Mouse (Mus musculus) midbrain, embryonic 10.5 days (tissue): ENCODE data around the gene Gm44503. TPM values are rescaled to one million over a fixed set of nuclear protein-coding genes. Genes with fewer than 3 reads are reported as not detected.
A peak's percentile ranks its signal among the peaks of the same experiment; 100 is the strongest.

ENCODE experiments used
- DNase-seq: peaks from one replicate; pipeline ENCODE4 v3.0.0-alpha.2; 2017; ENCODE audit warnings: low spot score
- H3K27ac ChIP-seq: fragments of 300-500 bp; sonication (generic); replicated peaks from 2 replicates; pipeline ENCODE4 v1.5.1; 2016; ENCODE audit warnings: mild to moderate bottlenecking
- H3K27me3 ChIP-seq: fragments of 300-500 bp; sonication (generic); 2 replicates; pipeline ENCODE4 v1.6.1; 2016; ENCODE audit warnings: low read depth, mild to moderate bottlenecking; ENCODE audit not compliant: poor library complexity, severe bottlenecking
- H3K36me3 ChIP-seq: fragments of 300-500 bp; sonication (generic); 2 replicates; pipeline ENCODE4 v1.6.1; 2016; ENCODE audit warnings: mild to moderate bottlenecking, moderate library complexity
- H3K4me1 ChIP-seq: fragments of 300-500 bp; sonication (generic); 2 replicates; pipeline ENCODE4 v1.6.1; 2016
- H3K4me3 ChIP-seq: fragments of 300-500 bp; sonication (generic); 2 replicates; pipeline ENCODE4 v1.5.1; 2016; ENCODE audit warnings: mild to moderate bottlenecking, moderate library complexity
- H3K9me3 ChIP-seq: fragments of 300-500 bp; sonication (generic); replicated peaks from 2 replicates; pipeline ENCODE4 v1.6.1; 2016; ENCODE audit warnings: mild to moderate bottlenecking
- WGBS: fragments of 180-500 bp; shearing (Covaris S2); methylation state at CpG from one replicate; pipeline ENCODE4 v1.1.7; 2016; 5-methylcytosine and 5-hydroxymethylcytosine counted together
- polyA plus RNA-seq: library from polyadenylated mRNA; unstranded; fragments of >200 nt; fragmentation: Nextera tagmentation; extraction: Ambion mirVana; gene quantifications from 2 replicates; pipeline ENCODE4 v1.2.1, GENCODE M21; 2016

The Gm44503 gene
- polyA plus RNA-seq, 1 experiment from 2014 or later, result not detected

DNA sequence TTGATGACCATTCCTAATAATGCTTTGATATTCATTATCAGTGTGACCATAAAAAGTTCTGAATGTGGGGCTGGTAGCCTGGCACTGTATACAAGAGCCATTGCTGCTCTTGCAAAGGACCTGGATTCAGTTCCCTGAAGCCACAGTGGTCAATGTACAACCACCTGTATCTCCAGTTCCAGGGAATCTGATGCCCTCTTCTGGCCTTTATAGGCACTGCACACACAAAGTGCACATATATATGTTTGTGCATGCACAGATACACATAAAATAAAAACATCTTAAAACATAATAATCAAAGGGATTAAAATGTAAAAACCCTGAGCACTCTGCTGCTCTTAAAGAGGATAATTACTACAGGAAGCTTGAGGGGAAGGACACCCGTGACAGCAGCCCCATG lies 11.6 kb upstream of the Gm44503 start:
- Histone ChIP-seq H3K9me3 (peaks cover 11% of the 10 kb centered on the region; the same call in 1 of the 2 replicates), H3K36me3 (peaks cover 50% of the 10 kb centered on the region), H3K4me3 (no peak overlapping the region), H3K4me1 (no peaks in the 10 kb centered on the region), H3K27me3 (no peaks in the 10 kb centered on the region), H3K27ac (no peak overlapping the region)
- DNase-seq, result no peak
- WGBS, result 98% methylated on average over 1 of the region's 1 CpGs

DNA sequence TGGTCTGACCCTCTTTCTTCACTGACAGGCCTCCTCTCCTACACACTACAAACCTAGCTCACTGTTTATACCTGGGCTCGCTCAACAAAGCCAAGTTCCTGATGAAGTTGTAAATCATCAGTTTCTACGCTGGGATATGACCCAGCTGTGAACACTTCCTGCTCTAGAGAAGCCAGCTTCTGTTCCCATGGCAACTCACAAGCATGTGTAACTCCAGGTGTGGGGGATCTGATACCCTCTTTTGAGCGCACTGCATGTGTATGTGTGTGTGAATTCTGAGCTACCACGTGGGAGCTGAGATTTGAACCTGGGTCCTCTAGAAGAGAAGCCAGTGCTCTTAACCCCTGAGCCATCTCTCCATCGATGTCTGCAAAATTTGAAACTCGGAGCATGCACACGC lies 9.1 kb upstream of the Gm44503 start:
- Histone ChIP-seq H3K9me3 (peaks cover 11% of the 10 kb centered on the region; the same call in 1 of the 2 replicates), H3K36me3 (peaks cover 31% of the 10 kb centered on the region), H3K27me3 (no peaks in the 10 kb centered on the region), H3K4me1 (no peaks in the 10 kb centered on the region), H3K27ac (no peak overlapping the region), H3K4me3 (no peak overlapping the region)
- 79% methylated on average over 7 of the region's 7 CpGs for WGBS
- DNase-seq, result no peak

DNA sequence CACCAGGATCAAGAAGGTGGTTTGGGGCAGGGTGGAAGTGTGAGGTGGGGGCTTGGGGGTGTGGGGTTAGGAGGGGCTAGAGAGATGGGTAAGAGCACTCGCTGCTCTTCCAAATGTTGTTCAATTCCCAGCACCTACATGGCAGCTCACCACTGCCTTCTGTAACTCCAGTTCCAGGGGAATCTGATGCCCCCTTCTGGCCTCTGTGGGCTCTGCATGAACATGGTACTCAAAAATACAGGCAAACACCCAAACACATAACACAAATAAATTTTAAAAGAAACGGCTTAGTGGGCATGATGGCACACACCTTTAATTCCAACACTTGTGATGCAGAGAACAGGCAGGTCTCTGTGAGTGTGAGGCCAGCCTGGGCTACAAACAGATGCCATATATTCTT lies 3.9 kb upstream of the Gm44503 start:
- WGBS, result 61% methylated on average over 2 of the region's 2 CpGs
- Histone ChIP-seq H3K4me3 (no peak overlapping the region), H3K9me3 (no peaks in the 10 kb centered on the region), H3K4me1 (peaks cover 15% of the 10 kb centered on the region), H3K27me3 (no peaks in the 10 kb centered on the region), H3K36me3 (no peaks in the 10 kb centered on the region), H3K27ac (no peak overlapping the region)
- DNase-seq, result peak; percentile 30

DNA sequence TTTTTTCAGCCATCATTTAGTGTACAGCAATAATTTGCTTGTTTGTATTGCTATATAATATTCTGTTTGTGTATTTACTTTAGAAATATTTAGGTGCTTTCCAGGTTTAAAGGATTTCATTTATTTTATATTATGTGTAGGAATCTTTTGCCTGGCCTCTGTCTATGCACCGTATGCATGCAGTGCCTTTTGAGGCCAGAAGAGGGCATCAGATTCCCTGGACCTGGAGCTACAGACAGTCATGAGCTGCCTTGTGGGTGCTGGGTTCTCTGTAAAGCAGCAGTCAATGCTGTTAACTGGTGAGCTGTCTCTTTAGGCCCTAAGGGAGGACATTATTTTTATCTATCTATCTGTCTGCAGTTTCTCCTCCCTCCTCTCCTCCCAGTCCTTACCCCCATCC lies 3.1 kb upstream of the Gm44503 start:
- DNase-seq, result peak; percentile 52
- no peaks in the 10 kb centered on the region for H3K9me3 ChIP-seq
- no peaks in the 10 kb centered on the region for H3K36me3 ChIP-seq
- H3K4me1 ChIP-seq, result peaks cover 15% of the 10 kb centered on the region
- H3K4me3 ChIP-seq, result no peak overlapping the region
- H3K27ac ChIP-seq, result no peak overlapping the region
- 15% methylated on average over 1 of the region's 1 CpGs for WGBS
- H3K27me3 ChIP-seq, result no peaks in the 10 kb centered on the region

DNA sequence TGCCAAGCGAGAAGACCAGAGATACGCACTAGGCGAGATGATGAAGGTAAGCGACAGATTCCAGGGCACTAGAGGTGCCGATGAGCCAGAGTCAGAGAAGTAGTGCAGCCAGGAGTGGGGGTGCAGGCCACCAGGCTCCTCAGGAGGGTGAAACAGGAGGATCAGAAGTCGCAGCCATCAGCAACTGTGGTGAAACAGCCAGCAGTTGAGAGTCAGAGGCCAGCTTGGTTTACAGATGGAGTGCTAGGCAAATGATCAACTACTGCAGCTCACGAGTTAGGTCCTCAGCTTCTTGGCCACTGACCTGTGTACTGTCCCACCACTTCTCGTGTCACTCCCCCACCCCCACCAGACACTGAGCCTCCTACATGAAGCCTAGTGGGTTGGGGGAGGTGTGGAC lies 2.7 kb downstream of the Gm44503 start:
- whole genome bisulfite sequencing, result 75% methylated on average over 8 of the region's 8 CpGs
- Histone ChIP-seq H3K4me1 (peaks cover 15% of the 10 kb centered on the region), H3K36me3 (no peaks in the 10 kb centered on the region), H3K4me3 (no peak overlapping the region), H3K27ac (no peak overlapping the region), H3K9me3 (no peaks in the 10 kb centered on the region), H3K27me3 (no peaks in the 10 kb centered on the region)
- no peak for DNase-seq

DNA sequence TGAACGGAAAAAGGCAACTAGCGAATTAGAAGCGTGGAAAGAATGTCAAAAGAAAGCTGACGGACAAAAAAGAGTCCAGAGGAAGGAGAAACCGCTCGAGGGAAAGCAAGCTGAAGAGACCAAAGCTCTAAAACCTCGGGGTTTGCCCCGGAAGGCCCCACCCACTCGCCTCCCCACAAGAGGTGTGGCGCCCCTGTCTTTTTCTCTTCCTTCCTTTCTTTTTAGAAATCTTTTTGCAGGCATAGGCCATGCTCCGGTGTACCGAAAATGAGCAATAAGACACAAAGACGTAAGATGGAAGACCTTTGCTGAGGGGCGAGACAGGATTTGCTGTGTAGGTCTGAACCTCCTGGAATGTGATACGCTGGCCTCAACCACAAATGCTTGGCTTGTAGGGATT lies 3.3 kb downstream of the Gm44503 start:
- no peak overlapping the region for H3K4me3 ChIP-seq
- no peaks in the 10 kb centered on the region for H3K27me3 ChIP-seq
- H3K36me3 ChIP-seq, result no peaks in the 10 kb centered on the region
- no peak overlapping the region for H3K27ac ChIP-seq
- WGBS, result 77% methylated on average over 15 of the region's 15 CpGs
- H3K9me3 ChIP-seq, result no peaks in the 10 kb centered on the region
- H3K4me1 ChIP-seq, result peaks cover 15% of the 10 kb centered on the region
- no peak for DNase-seq

DNA sequence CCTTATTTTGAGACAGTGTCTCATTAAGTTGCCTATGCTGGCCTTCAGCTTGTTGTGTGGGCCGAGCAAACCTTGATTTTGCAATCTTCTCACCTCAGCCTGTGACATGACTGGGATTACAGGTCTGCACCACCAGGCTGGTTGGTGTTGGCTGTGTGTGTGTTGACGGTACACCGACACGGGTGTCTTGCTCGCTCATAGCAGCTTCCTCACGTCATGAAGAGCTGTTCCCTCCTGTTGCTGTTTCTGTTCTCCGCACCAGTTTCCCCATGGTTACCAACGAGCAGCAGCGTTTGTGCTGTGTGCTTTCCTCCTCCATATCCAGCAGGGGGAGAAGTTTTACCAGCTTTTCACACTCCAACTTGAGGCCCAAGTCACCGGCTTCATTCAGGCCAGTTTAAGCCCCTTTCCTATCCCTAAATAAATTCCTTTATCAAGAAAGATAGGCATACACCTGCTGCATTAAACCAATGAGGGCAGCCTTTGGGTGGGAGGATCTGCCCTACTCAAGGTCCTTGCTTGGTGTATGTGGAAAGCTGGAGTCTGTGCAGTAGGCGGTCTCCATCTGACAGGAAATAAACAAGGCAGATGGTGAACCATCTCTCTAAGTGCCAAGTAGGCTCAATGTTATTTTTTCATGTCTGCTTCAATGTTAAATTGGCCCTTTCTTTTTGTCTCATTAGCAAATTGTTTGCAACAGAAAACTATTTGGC lies 9.9 kb downstream of the Gm44503 start:
- no peaks in the 10 kb centered on the region for H3K27me3 ChIP-seq
- H3K9me3 ChIP-seq, result no peaks in the 10 kb centered on the region
- H3K4me1 ChIP-seq, result no peaks in the 10 kb centered on the region
- WGBS, result 44% methylated on average over 11 of the region's 11 CpGs
- DNase-seq, result peak; percentile 32
- H3K27ac ChIP-seq, result no peak overlapping the region
- no peak overlapping the region for H3K4me3 ChIP-seq
- H3K36me3 ChIP-seq, result no peaks in the 10 kb centered on the region

DNA sequence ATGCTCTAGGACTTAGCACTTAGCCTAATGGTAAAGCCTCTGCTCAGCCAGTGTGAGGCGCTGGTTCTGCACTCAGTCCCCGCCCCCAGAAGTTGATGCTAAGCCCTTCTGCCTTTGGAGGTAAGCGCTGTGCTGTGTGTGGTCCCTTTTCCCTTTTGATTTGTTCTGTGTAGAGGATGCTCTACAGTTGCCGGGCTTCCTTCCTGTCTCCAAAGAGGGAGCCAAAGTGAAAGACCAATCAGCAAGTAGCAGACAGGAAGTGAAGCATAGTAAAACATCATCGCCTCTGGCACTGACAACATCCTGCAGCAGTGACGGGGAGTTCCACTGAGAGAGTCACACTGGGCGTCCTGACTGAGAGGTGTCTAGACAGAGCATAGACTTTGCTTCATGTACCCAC lies 11.2 kb downstream of the Gm44503 start:
- Histone ChIP-seq H3K9me3 (no peaks in the 10 kb centered on the region), H3K36me3 (no peaks in the 10 kb centered on the region), H3K27me3 (no peaks in the 10 kb centered on the region), H3K4me3 (no peak overlapping the region), H3K4me1 (no peaks in the 10 kb centered on the region), H3K27ac (no peak overlapping the region)
- 73% methylated on average over 7 of the region's 7 CpGs for WGBS
- DNase-seq, result no peak

DNA sequence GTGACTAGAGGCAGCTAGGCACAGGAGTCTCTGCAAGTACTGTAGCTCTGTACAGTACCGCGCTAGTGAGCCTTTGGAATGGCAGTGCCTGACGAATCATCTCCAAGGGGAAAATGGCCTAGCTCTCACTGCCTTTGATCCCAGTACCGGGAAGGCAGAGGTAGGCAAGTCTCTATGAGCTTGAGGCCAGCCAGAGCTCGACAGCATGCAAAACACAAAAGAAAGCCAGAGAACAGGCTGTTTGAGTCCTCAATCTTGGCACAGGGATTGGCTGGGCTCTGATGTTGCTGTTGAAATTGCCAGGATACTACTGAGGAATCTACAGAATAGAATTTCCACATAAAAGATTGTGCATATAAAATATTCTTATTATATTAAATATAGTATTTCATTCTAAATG lies 13.8 kb downstream of the Gm44503 start:
- Histone ChIP-seq H3K27ac (no peak overlapping the region), H3K27me3 (no peaks in the 10 kb centered on the region), H3K4me1 (no peaks in the 10 kb centered on the region), H3K36me3 (no peaks in the 10 kb centered on the region), H3K9me3 (no peaks in the 10 kb centered on the region), H3K4me3 (no peak overlapping the region)
- no peak for DNase-seq
- 90% methylated on average over 5 of the region's 5 CpGs for WGBS

DNA sequence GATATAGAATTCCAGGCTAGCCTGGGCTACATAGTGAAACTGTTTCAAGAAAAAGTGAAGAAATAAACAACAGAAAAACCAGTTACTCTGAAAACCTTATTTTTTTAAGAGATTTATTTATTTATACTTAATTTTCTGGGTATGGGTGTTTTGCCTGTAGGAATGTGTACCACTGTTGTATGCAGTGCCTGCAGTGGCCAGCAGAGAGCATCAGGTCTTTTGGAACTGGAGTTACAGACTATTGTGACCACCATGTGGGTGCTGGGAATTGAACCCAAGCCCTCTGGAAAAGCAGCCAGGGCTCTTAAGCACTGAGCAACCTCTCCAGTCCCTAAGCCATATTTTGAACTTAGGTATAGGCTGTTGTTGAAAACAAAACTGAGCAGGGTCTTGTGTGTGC lies 14.3 kb downstream of the Gm44503 start:
- no peaks in the 10 kb centered on the region for H3K36me3 ChIP-seq
- H3K9me3 ChIP-seq, result no peaks in the 10 kb centered on the region
- H3K27me3 ChIP-seq, result no peaks in the 10 kb centered on the region
- DNase-seq, result no peak
- no peaks in the 10 kb centered on the region for H3K4me1 ChIP-seq
- H3K27ac ChIP-seq, result no peak overlapping the region
- no peak overlapping the region for H3K4me3 ChIP-seq

DNA sequence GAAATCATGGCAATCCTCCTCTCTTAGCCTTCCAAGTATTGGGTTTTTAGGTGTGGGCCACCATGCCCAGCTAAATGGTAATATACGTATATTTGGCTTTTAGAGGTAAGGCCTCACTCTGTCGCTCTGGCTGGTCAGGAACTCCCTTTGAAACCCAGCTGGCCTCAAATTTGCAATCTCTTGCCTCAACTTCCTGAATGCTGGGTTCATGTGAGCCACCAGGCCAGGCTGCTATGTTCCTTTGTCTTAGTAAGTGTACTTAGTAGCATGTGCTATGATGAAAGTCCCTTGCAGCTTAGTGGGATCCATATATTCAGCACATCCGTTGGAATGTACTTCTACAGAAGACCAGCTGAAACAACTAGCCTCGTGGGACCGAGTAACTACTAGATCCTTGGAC lies 16.1 kb downstream of the Gm44503 start:
- 92% methylated on average over 5 of the region's 5 CpGs for WGBS
- Histone ChIP-seq H3K27me3 (no peaks in the 10 kb centered on the region), H3K4me1 (no peaks in the 10 kb centered on the region), H3K9me3 (no peaks in the 10 kb centered on the region), H3K4me3 (no peak overlapping the region), H3K36me3 (no peaks in the 10 kb centered on the region), H3K27ac (no peak overlapping the region)
- no peak for DNase-seq

DNA sequence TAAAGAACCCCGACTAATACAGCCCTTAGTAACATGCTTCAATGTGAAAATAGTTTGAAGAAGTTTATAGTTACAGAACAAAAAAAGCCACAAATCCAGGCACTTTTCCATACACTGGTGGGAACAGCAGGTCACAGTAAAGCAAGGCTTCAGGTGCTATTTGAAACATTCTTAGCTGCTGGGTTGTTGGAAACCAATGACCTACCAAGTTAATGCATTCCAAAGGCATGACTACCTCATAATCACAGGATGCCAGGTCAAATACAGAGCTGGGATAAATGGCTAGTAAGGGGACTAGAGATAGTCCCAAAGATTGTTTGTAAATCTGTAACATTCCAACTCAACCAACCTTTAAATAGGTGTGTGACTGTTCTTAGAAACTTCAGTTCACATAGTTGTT lies 16.6 kb downstream of the Gm44503 start:
- Histone ChIP-seq H3K27ac (no peak overlapping the region), H3K4me1 (no peaks in the 10 kb centered on the region), H3K4me3 (no peak overlapping the region), H3K36me3 (no peaks in the 10 kb centered on the region), H3K9me3 (no peaks in the 10 kb centered on the region), H3K27me3 (no peaks in the 10 kb centered on the region)
- WGBS, result 91% methylated on average over 1 of the region's 1 CpGs
- DNase-seq, result no peak

DNA sequence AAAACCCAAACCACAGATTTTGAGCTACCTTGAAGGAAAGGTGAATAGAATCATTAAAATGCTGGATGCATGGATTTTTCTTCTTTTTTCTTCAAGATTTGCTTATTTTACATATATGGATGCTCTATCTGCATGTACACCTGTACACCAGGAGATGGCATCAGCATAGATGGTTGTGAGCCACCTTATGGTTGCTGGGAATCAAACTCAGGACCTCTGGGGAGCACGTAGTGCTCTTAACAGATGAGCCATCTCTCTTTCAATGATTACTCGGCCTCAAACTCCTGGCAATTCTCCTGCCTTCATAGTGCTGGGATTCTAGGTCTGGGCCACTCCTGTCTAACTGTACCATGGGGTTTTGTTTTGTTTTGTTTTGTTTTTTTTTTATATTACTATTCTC lies 24.4 kb downstream of the Gm44503 start:
- 63% methylated on average over 2 of the region's 2 CpGs for WGBS
- no peak overlapping the region for H3K27ac ChIP-seq
- DNase-seq, result no peak
- no peak overlapping the region for H3K4me3 ChIP-seq
- no peaks in the 10 kb centered on the region for H3K9me3 ChIP-seq
- no peaks in the 10 kb centered on the region for H3K27me3 ChIP-seq
- H3K36me3 ChIP-seq, result no peaks in the 10 kb centered on the region
- H3K4me1 ChIP-seq, result peaks cover 18% of the 10 kb centered on the region
